Mouse (Mus musculus) ES-E14 (cell line): ENCODE measurements around the gene Iqcd. TPM values are rescaled to one million over a fixed set of nuclear protein-coding genes. Genes with fewer than 3 reads are reported as not detected.

Source experiments
- DNase-seq: peaks from one replicate; pipeline ENCODE4 v3.0.0-alpha.2; 2013; ENCODE audit warnings: low read depth, low spot score
- H3K27ac ChIP-seq: 2 replicates; pipeline ENCODE4 v1.5.1; 2012; ENCODE audit warnings: low read depth, mild to moderate bottlenecking, low read length, moderate library complexity, mixed read lengths; ENCODE audit not compliant: poor library complexity, insufficient read depth, severe bottlenecking
- H3K36me3 ChIP-seq: 2 replicates; pipeline ENCODE4 v1.6.1; 2012; ENCODE audit warnings: mild to moderate bottlenecking, low read length, moderate library complexity, mixed read lengths; ENCODE audit not compliant: control insufficient read depth, poor library complexity, insufficient read depth, severe bottlenecking
- H3K4me1 ChIP-seq, 2 experiments: fragments of 150-350 bp in 1 of 2; sonication (generic) in 1 of 2; 2 replicates each; pipeline ENCODE4 v1.6.1; 2012; ENCODE audit warnings: low read length in 2 of 2, mild to moderate bottlenecking in 1 of 2, mixed read lengths in 1 of 2; ENCODE audit not compliant: control insufficient read depth in 2 of 2, insufficient read depth in 2 of 2, poor library complexity in 1 of 2
- H3K4me3 ChIP-seq, 2 experiments: fragments of 150-350 bp in 1 of 2; sonication (generic) in 1 of 2; 2 replicates each; pipeline ENCODE4 v1.5.1; 2012; ENCODE audit warnings: low read length in 2 of 2, low read depth in 1 of 2, mild to moderate bottlenecking in 1 of 2, mixed read lengths in 1 of 2; ENCODE audit not compliant: insufficient read depth in 1 of 2, poor library complexity in 1 of 2, severe bottlenecking in 1 of 2
- H3K9ac ChIP-seq: 2 replicates; pipeline ENCODE4 v1.6.1; 2012; ENCODE audit warnings: low read depth, mild to moderate bottlenecking, low read length, mixed read lengths; ENCODE audit not compliant: poor library complexity, insufficient read depth, severe bottlenecking
- H3K9me3 ChIP-seq: fragments of 150-350 bp; sonication (generic); 2 replicates; pipeline ENCODE4 v1.6.1; 2012; ENCODE audit warnings: low read depth, mild to moderate bottlenecking, low read length; ENCODE audit not compliant: control insufficient read depth, insufficient read depth
- CHD2 ChIP-seq: IDR thresholded peaks from 2 replicates; pipeline ENCODE4 v1.6.1; 2014; ENCODE audit warnings: mild to moderate bottlenecking, low read depth, low read length, inconsistent platforms
- HCFC1 ChIP-seq: IDR thresholded peaks from 2 replicates; pipeline ENCODE4 v1.6.1; 2012; ENCODE audit warnings: low read length, inconsistent platforms, borderline replicate concordance; ENCODE audit not compliant: insufficient read depth
- MAFK ChIP-seq: IDR thresholded peaks from 2 replicates; pipeline ENCODE4 v1.6.1; 2014; ENCODE audit warnings: mild to moderate bottlenecking, low read depth, low read length, inconsistent platforms; ENCODE audit not compliant: insufficient read depth
- ZC3H11A ChIP-seq: IDR thresholded peaks from 2 replicates; pipeline ENCODE4 v1.6.1; 2012; ENCODE audit warnings: low read depth, mild to moderate bottlenecking, inconsistent platforms, low read length, borderline replicate concordance
- ZNF384 ChIP-seq: IDR thresholded peaks from 2 replicates; pipeline ENCODE4 v1.6.1; 2012; ENCODE audit warnings: low read depth, low read length, inconsistent platforms
- in situ Hi-C, 2 experiments: fragments of 600-800 bp; cut with MboI; formaldehyde crosslinking; loops; one replicate each; pipeline ENCODE4 v1.15.1; 2025; ENCODE audit warnings: low sequenced_read_pairs in 2 of 2, inconsistent platforms in 1 of 2; ENCODE audit not compliant: unreplicated experiment in 2 of 2
- total RNA-seq: library from RNA; depleted of rRNA; stranded (reverse); fragments of 300-350 nt; gene quantifications from 2 replicates; pipeline ENCODE4 v1.2.3, GENCODE M21; 2012

Gene Iqcd
- total RNA-seq, 1 experiment = not detected

GRCm38 (mm10) chr5:120627515-120628300 lies 38.9 kb downstream of the Iqcd start:
- no peak for TF ChIP-seq MAFK
- no peak for TF ChIP-seq HCFC1
- TF ChIP-seq ZC3H11A = no peak
- TF ChIP-seq ZNF384 = no peak
- no peak for TF ChIP-seq CHD2
- in situ Hi-C loops = loop anchor here in 1 of 2 experiments (10.0 kb wide), 1 partner anchor 107 kb away; no protein-coding TSS in a partner anchor
- Histone ChIP-seq H3K27ac (no peak overlapping the region), H3K9me3 (no peaks in the 10 kb centered on the region), H3K9ac (no peak overlapping the region), H3K4me3 (no peak overlapping the region), H3K4me1 (peaks cover 2 to 5% of the 10 kb centered on the region in 2 experiments; a peak in 2 of 4 replicates), H3K36me3 (peaks cover 47% of the 10 kb centered on the region)
- no peak for DNase-seq

- H3K36me3 ChIP-seq = peaks cover 39% of the 10 kb centered on the region
- in situ Hi-C loops = loop anchor here in 1 of 2 experiments (10.0 kb wide), 1 partner anchor 106 kb away; no protein-coding TSS in a partner anchor
Observed at GRCm38 (mm10) chr5:120628624-120629023, 39.8 kb downstream of the Iqcd start.

GRCm38 (mm10) chr5:120631128-120631527 lies 42.3 kb downstream of the Iqcd start:
- H3K36me3 ChIP-seq = peaks cover 16% of the 10 kb centered on the region
- in situ Hi-C loops = loop anchor here in 1 of 2 experiments (10.0 kb wide), 1 partner anchor 104 kb away; no protein-coding TSS in a partner anchor
- peaks cover 2 to 5% of the 10 kb centered on the region in 2 experiments; a peak in 2 of 4 replicates for H3K4me1 ChIP-seq
- TF ChIP-seq HCFC1 (no peak), CHD2 (no peak), MAFK (no peak), ZC3H11A (no peak), ZNF384 (no peak)
- H3K4me3 ChIP-seq = peak overlapping the region; percentile 1 to 48; a peak in 2 of 4 replicates
- H3K9ac ChIP-seq = 0 out of 2 replicates have a peak overlapping the region, but pooled peaks have one; percentile 38
- no peak for DNase-seq
- H3K9me3 ChIP-seq = no peaks in the 10 kb centered on the region
- no peak overlapping the region for H3K27ac ChIP-seq

More at GRCm38 (mm10) chr5:120628624-120629023, 39.8 kb downstream of the Iqcd start:
- Histone ChIP-seq H3K4me3 (no peak overlapping the region), H3K9ac (no peak overlapping the region), H3K9me3 (no peaks in the 10 kb centered on the region), H3K4me1 (peaks cover 2 to 5% of the 10 kb centered on the region in 2 experiments; a peak in 2 of 4 replicates), H3K27ac (no peak overlapping the region)
- no peak for TF ChIP-seq HCFC1
- TF ChIP-seq CHD2 = no peak
- TF ChIP-seq ZC3H11A = no peak
- no peak for TF ChIP-seq MAFK
- no peak for DNase-seq

GRCm38 (mm10) chr5:120631892-120632291 lies 43.1 kb downstream of the Iqcd start:
- in situ Hi-C loops = loop anchor here in 1 of 2 experiments (10.0 kb wide), 1 partner anchor 103 kb away; no protein-coding TSS in a partner anchor

More at GRCm38 (mm10) chr5:120631892-120632291, 43.1 kb downstream of the Iqcd start:
- Histone ChIP-seq H3K4me3 (no peak overlapping the region), H3K27ac (no peak overlapping the region), H3K9ac (no peak overlapping the region), H3K4me1 (peaks cover 0 to 2% of the 10 kb centered on the region in 2 experiments; a peak in 2 of 4 replicates), H3K36me3 (peaks cover 12% of the 10 kb centered on the region), H3K9me3 (no peaks in the 10 kb centered on the region)
- TF ChIP-seq CHD2 = no peak
- TF ChIP-seq ZC3H11A = no peak
- no peak for TF ChIP-seq ZNF384
- no peak for TF ChIP-seq MAFK
- no peak for DNase-seq
